Mouse (Mus musculus): Measurements from ENCODE around the gene Lcn10.

DNA sequence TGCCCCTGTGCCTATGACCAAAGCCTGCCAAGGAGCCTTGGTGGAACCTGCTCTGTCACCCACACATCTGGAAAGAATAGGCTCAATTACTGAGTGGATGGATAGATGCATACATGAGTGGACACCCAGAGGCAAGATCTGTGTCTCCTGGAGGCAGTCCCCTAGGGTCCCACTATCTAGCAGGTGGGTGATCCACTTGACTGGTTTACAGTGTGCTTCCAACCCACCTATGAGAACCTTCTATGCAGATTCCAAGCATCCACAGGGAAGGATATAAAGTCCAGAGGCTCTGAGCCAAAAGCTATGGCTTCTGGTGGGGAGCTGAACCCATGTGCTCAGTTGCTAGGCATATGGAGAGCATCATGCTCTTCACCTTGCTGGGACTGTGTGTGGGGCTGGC is 24.9 kb upstream of the Lcn10 start, which contains the start of gene Lcn5:
- TF ChIP-seq CTCF (IDR thresholded peaks at IDR 0.05; ENCODE audit: low read depth, low read length) = no peak
- no peak for TF ChIP-seq POLR2A (IDR thresholded peaks at IDR 0.05; ENCODE audit: insufficient read depth, low read length)
- TF ChIP-seq EP300 (IDR thresholded peaks at IDR 0.05; ENCODE audit: insufficient read depth, low read depth, low read length) = no peak
